Mouse (Mus musculus): ENCODE data around the gene P4hb. TPM values are rescaled to one million over a fixed set of nuclear protein-coding genes. Genes with fewer than 3 reads are reported as not detected.
"Not testable (repeated sequence)": the region's sequence is repeated elsewhere in the genome, so short reads cannot be mapped to it uniquely, and the experiment has no call there.

The P4hb gene
- total RNA-seq, 2 experiments from 2014 or later: 748 to 1,254 TPM

- ATAC-seq (replicated peaks; ENCODE audit: poor library complexity): no peak
Observed at GRCm38 (mm10) chr11:120573585-120574277, 678 bp upstream of the P4hb start.

- no peak for ATAC-seq (replicated peaks; ENCODE audit: poor library complexity)
Observed at GRCm38 (mm10) chr11:120572417-120572751, 669 bp downstream of the P4hb start.

- ATAC-seq (replicated peaks; ENCODE audit: poor library complexity): no peak
Observed at GRCm38 (mm10) chr11:120571754-120572416, 1.2 kb downstream of the P4hb start.

- ATAC-seq (replicated peaks; ENCODE audit: poor library complexity): peak; percentile 33
Observed at GRCm38 (mm10) chr11:120571122-120571521, 1.9 kb downstream of the P4hb start.

GRCm38 (mm10) chr11:120568324-120568723 is 4.7 kb downstream of the P4hb start:
- no peak for ATAC-seq (replicated peaks; ENCODE audit: poor library complexity)

- no peak for ATAC-seq (replicated peaks; ENCODE audit: poor library complexity)
Observed at GRCm38 (mm10) chr11:120565114-120565513, 7.9 kb downstream of the P4hb start.

DNA sequence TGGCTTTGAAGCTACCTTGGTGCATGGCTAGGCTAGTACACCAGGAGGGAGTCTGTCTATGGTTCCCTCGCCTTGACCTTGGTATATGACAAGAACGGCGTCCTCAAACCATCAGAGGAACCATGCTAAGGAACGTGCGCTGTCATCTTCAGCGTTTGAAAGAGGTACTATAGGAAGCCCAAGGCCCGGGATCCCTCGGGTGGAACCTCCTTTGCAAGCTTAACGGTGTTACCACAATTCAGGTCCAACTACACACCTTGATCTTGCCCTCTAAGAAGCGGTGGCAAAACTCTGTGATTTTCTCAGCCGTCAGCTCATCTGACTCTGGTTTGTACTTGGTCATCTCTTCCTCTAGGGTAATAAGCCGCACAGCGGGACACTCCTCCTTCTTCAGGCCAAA is 10.1 kb downstream of the P4hb start:
- ATAC-seq (replicated peaks; ENCODE audit: poor library complexity): no peak

GRCm38 (mm10) chr11:120560952-120561728 is 11.9 kb downstream of the P4hb start:
- no peak for ATAC-seq (replicated peaks; ENCODE audit: poor library complexity)

- ATAC-seq (replicated peaks; ENCODE audit: poor library complexity): not testable (repeated sequence)
Observed at GRCm38 (mm10) chr11:120558843-120559242, 14.2 kb downstream of the P4hb start.

DNA sequence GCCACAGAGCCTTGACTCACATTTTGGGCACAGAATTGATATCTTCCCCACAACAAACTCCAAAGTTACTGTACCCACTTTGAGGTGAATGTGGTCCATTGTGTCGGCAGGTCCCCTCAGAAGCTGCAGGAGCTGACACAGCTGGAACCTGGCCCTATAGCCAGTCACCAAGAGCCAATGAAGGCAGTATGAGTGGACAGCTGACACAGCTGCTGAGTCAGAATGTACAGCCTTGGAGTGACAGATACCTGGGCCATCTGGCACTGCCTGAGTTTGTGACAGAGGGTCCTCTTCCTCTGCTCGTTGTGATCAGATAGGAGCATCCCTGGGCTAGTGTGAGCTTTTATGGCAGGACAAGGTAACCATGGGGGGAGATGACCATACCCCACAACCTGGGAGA is 17.8 kb downstream of the P4hb start:
- no peak for ATAC-seq (replicated peaks; ENCODE audit: poor library complexity)

DNA sequence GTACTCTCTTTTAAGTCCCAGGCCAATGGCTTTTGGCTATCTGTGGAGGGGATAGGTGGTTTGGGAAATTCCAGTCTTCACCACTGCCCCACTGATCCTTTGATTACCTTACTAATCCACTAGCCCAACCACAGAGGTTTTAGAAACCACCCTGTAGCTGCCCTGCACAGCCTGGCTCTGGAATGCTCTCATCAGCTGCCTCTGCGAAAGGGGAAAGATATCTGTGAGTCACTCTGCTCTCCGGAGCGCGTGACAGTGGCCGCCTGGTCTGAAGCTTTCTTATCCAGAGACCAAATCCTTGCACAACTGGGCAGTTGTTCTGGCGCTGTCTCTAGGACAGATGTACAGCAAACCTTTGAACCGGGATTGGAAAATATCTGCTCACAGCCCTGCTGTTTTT is 18.2 kb downstream of the P4hb start:
- ATAC-seq (replicated peaks; ENCODE audit: poor library complexity): 0 out of 2 replicates have a peak, but pooled peaks have one; percentile 14

- no peak for ATAC-seq (replicated peaks; ENCODE audit: poor library complexity)
Observed at GRCm38 (mm10) chr11:120552736-120553135, 20.3 kb downstream of the P4hb start.

GRCm38 (mm10) chr11:120550810-120551440 is 22.1 kb downstream of the P4hb start, which contains the start of gene Ppp1r27:
Gene Ppp1r27, minus strand, starts transcription at chr11:120551132.
- ATAC-seq (replicated peaks; ENCODE audit: poor library complexity): no peak

GRCm38 (mm10) chr11:120549986-120550809 is 22.9 kb downstream of the P4hb start:
- ATAC-seq (replicated peaks; ENCODE audit: poor library complexity): no peak

DNA sequence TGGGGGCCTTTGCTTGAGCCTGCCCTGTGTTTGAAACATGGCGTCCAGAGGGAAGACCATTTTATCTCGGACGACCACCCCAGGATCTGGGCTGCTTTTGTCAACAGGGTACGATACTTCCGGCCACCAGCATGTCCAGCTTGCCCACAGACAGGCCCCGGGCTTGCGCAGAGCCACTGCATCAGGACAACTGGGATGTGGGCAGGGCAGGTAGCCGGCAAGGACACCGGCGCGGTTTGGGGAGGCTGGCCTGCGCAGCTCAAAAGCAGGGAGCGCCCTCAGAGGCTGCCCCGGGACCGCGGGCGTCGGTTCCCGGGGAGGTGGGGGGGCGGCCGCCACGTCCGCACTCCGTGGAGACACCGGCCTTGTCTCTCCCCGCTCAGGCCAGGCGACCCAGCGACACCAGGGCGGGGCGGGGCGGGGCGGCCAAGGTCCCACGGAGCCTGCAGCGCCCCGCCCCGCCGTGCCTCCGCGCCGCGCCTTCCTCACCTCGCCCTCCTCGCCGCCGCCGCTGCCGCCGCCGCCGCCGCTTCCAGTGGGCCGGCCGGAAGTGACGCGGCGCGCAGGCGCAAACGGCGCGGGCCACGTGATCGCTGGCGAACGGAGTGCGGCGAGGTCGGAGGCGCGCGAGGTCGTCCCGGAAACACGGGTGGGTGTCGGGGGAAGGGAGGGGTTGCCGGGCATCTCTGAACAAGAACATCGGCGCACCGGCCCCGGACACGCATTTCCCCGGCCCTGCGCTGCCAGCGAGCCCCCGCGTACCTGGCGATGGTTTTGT is 23.7 kb downstream of the P4hb start, which contains the start of gene Mcrip1:
TSS of gene Mcrip1 (minus strand) at position 560 of the 778 bp plus-strand sequence.
- ATAC-seq (replicated peaks; ENCODE audit: poor library complexity): peak; percentile 80

- ATAC-seq (replicated peaks; ENCODE audit: poor library complexity): no peak
Observed at GRCm38 (mm10) chr11:120548786-120549167, 24.3 kb downstream of the P4hb start.

GRCm38 (mm10) chr11:120548214-120548613 is 24.8 kb downstream of the P4hb start:
- ATAC-seq (replicated peaks; ENCODE audit: poor library complexity): no peak

DNA sequence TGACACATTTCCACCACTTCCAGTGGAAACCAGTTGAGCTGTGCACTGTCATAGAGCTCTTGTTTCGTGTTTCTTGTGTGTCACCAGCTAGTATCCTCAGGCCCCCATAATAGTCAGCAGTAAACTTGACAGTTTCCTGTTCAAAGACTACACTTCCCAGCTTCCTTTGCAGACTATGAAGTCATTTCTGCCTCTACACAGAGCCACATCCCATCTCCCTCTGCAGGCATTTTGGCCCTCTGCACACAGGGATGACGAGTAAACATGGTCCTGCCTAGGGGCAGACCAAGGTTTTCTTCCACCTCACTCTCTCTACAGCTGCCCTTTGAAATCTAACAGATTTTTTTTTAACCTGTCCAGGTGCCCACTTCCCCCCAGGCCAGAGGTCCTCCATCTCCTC is 25.6 kb downstream of the P4hb start:
- ATAC-seq (replicated peaks; ENCODE audit: poor library complexity): peak; percentile 62

DNA sequence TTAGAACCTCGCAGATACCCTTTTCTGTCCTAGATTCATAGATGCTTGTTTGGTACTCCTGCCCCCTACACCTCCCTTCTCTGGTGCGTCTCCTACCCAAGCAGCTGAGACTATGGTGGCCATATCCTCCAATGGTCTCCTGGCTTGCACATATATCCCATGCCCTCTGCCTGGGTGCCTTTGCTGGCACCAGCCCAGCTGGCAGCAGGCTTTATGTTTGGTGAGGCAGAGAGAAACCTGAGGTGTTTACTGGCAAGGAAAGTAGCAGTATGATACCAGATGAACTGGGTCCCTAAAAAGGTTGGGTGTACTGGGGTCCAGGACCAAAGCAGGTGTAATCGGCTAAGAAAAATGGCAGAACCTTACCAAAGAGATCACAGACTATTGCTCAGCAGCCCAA is 27.1 kb downstream of the P4hb start:
- ATAC-seq (replicated peaks; ENCODE audit: poor library complexity): no peak

- ATAC-seq (replicated peaks; ENCODE audit: poor library complexity): no peak
Observed at GRCm38 (mm10) chr11:120542376-120542775, 30.7 kb downstream of the P4hb start.

Data from megakaryocyte progenitor cell, adult 5-6 weeks (primary cell).